Mouse (Mus musculus): ENCODE data around the gene Hlx.

DNA sequence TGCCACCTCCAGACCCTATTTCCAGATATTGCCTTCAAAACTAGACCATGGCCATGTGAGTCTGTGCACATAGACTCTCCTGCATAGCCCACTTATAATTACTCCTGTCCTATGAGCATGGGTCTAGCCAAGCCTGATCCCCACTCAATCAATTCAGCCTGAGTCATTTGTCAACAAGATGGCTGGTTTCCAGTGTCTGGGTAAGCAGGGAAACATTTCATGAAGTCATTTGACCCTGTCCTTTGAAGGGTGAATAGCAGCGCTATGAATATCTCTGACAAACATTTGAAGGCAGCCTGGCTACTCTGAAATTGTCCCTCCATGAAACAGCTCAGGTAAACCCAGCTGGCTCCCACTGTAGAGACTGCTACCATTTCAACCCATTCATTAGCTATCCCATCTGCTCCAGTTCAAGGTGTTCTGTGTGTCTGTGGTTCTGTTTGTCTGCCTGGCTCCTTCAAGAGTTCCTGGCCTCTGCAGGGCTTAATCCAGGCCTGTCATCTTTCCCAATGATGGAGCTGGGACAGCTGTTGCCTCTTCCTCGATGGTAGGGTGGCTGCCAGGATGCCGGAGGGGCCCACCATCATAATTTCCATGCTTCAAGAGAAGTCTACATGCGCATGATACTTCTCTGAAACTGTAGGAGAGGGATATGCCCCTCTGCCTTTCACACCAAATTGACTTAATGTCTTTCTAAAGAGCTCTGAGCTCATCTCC lies 24.7 kb downstream of the Hlx start:
- TF ChIP-seq CTCF (IDR thresholded peaks at IDR 0.05; ENCODE audit: low read depth) (no peak), EP300 (IDR thresholded peaks at IDR 0.05; ENCODE audit: low read depth) (no peak)

Data from liver, embryonic 14.5 days (tissue).